Mouse (Mus musculus): Measurements from ENCODE around the gene Mlh3. TPM values are rescaled to one million over a fixed set of nuclear protein-coding genes. Genes with fewer than 3 reads are reported as not detected.

The Mlh3 gene
- polyA plus RNA-seq, 1 experiment from 2014 or later: 11.7 TPM

DNA sequence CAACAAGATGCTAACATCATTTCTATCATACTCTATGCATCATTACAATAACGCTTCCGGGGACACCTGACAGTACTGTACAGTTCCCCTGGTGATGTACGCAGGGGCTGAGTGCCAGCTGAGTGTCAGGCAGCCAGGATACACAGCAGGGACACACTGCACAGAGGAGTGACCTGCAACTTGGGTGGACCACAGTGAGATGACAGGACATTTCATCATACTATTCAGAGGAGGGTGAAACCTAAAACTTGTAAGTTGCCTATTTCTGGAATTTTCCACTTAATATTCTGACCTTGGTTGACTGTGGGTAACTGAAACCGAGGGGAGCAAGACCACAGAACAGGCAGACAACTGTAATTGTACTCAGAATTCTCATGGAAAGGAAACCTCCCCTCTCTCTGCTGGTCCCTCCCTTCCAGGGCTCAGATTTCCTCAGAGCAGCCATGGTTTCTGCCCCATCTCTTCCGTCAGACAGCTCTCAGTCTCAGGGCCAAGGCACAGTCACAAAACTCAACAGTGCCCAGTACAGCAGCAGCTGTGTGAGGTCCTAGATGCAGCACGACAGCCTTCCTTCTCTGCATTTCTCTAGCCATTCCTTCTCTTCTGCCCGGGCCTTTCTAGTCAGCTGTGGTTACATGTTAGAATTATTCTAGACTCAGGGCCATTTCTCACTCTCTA lies 14.2 kb downstream of the Mlh3 start:
- no peak overlapping the region for H3K4me3 ChIP-seq (replicated peaks; ENCODE audit: low read length)
- no peak overlapping the region for H3K27ac ChIP-seq (ENCODE audit: low read length)
- WGBS: 79% methylated on average over 7 of the region's 7 CpGs
- H3K4me2 ChIP-seq (ENCODE audit: low read length): no peak overlapping the region
- no peaks in the 10 kb centered on the region for H3K36me3 ChIP-seq (ENCODE audit: control insufficient read depth, insufficient read depth)
- H3K9me3 ChIP-seq (ENCODE audit: control insufficient read depth, low read length): no peaks in the 10 kb centered on the region
- no peak overlapping the region for H3K9ac ChIP-seq (replicated peaks; ENCODE audit: low read depth, low read length)
- no peaks in the 10 kb centered on the region for H3K27me3 ChIP-seq (replicated peaks; ENCODE audit: control insufficient read depth, insufficient read depth, low read length)
- ATAC-seq: no peak
- H3K4me1 ChIP-seq (replicated peaks; ENCODE audit: control insufficient read depth, insufficient read depth, low read length): no peaks in the 10 kb centered on the region

DNA sequence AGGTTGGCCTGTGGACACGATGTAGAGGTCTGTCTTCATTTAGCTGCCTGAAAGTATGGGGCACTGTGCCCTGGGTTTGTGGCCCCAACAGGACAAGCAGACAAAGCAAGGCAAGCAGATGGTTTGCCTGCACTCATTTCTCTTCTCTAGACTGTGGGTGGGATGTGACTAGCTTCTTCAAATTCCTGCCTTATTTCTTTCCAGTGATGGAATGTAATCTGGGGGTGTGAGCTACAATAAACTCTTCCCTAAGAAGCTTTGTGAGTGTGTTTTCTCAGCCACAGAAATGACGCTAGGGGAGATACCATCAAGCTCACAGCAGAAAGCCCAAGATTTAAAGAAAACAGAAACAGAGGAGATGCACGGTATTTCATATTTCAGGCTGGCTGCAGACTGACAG lies 18.3 kb downstream of the Mlh3 start:
- no peak overlapping the region for H3K4me3 ChIP-seq (replicated peaks; ENCODE audit: low read length)
- no peaks in the 10 kb centered on the region for H3K9me3 ChIP-seq (ENCODE audit: control insufficient read depth, low read length)
- no peak overlapping the region for H3K4me2 ChIP-seq (ENCODE audit: low read length)
- H3K9ac ChIP-seq (replicated peaks; ENCODE audit: low read depth, low read length): no peak overlapping the region
- H3K36me3 ChIP-seq (ENCODE audit: control insufficient read depth, insufficient read depth): peaks cover 7% of the 10 kb centered on the region
- no peaks in the 10 kb centered on the region for H3K4me1 ChIP-seq (replicated peaks; ENCODE audit: control insufficient read depth, insufficient read depth, low read length)
- no peak overlapping the region for H3K27ac ChIP-seq (ENCODE audit: low read length)
- WGBS: 87% methylated on average over 3 of the region's 3 CpGs
- no peak for ATAC-seq
- no peaks in the 10 kb centered on the region for H3K27me3 ChIP-seq (replicated peaks; ENCODE audit: control insufficient read depth, insufficient read depth, low read length)

DNA sequence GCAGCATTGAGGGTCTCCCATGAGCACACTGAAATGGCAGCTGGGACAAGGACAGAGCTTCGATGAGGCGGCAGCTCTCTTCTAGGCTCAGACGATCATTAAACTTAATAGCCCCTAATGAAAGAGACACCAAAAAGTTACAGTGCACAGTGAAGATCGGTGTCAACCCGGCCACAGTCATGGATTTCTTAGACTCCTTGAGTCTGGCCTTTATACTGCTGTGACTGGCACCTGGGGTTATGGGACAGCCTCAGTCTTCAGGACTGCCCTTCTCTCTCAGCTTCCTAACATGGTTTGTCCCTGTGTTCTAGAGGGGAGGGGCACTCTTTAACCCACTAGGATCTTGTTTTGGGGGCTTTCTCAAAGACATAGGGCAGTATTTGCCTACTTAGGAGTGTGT lies 32.8 kb downstream of the Mlh3 start:
- no peak for ATAC-seq
- no peak overlapping the region for H3K27ac ChIP-seq (ENCODE audit: low read length)
- H3K4me1 ChIP-seq (replicated peaks; ENCODE audit: control insufficient read depth, insufficient read depth, low read length): no peaks in the 10 kb centered on the region
- H3K27me3 ChIP-seq (replicated peaks; ENCODE audit: control insufficient read depth, insufficient read depth, low read length): no peaks in the 10 kb centered on the region
- WGBS: 90% methylated on average over 5 of the region's 5 CpGs
- H3K9me3 ChIP-seq (ENCODE audit: control insufficient read depth, low read length): no peaks in the 10 kb centered on the region
- no peak overlapping the region for H3K4me3 ChIP-seq (replicated peaks; ENCODE audit: low read length)
- H3K36me3 ChIP-seq (ENCODE audit: control insufficient read depth, insufficient read depth): no peaks in the 10 kb centered on the region; the same call in none of the 2 replicates
- H3K4me2 ChIP-seq (ENCODE audit: low read length): no peak overlapping the region
- no peak overlapping the region for H3K9ac ChIP-seq (replicated peaks; ENCODE audit: low read depth, low read length)

DNA sequence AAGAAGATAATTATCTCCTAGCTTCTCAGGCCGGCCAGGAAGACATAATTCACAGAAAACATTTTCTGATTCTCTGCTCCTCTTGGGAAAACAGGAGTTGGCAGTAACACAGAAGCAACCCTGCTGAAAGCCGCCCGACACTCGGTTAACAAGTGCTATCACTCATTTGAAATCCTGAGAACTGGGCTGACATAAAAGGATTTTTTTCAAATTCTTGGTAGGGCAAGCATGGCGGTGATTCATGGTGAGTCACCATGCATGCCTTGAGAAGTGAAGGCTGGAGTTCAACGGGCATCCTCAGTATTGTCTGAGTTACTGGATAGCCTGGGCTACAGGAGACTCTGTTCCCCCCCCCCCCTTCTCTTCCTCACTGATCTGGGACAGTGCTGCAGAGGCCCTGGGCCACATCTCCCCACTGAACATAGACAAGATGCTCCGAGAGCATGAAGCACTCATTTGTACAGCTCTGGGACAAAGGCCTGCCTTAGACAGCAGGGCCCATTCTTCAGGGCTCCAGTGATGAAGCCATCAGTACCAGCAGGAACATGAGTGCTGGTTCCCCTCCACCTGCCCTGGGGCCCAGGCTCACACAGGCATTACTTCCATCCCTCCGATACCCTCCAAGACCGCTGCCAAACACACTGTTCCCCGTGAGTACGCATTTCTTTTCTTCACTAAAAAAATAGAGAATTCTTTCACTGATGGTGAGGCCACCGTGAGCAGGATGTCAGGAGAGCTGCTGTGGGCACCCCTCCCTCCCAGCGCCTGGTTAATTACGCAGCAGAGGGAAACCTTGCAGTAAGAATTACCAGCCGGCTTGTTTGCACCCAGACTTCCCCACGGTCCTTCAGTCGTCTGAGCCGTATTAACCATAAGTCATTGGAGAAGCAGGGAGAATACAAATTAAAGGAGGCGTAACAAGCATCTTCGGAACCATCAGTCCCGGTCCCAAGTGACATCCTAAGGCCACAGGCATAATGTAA lies 36.7 kb downstream of the Mlh3 start:
- WGBS: 68% methylated on average over 21 of the region's 21 CpGs
- H3K36me3 ChIP-seq (ENCODE audit: control insufficient read depth, insufficient read depth): no peaks in the 10 kb centered on the region; the same call in 1 of the 2 replicates
- H3K9me3 ChIP-seq (ENCODE audit: control insufficient read depth, low read length): no peaks in the 10 kb centered on the region
- no peak overlapping the region for H3K27ac ChIP-seq (ENCODE audit: low read length)
- H3K4me2 ChIP-seq (ENCODE audit: low read length): no peak overlapping the region
- no peak overlapping the region for H3K4me3 ChIP-seq (replicated peaks; ENCODE audit: low read length)
- no peak overlapping the region for H3K9ac ChIP-seq (replicated peaks; ENCODE audit: low read depth, low read length)
- no peaks in the 10 kb centered on the region for H3K4me1 ChIP-seq (replicated peaks; ENCODE audit: control insufficient read depth, insufficient read depth, low read length)
- no peak for ATAC-seq
- no peaks in the 10 kb centered on the region for H3K27me3 ChIP-seq (replicated peaks; ENCODE audit: control insufficient read depth, insufficient read depth, low read length)

DNA sequence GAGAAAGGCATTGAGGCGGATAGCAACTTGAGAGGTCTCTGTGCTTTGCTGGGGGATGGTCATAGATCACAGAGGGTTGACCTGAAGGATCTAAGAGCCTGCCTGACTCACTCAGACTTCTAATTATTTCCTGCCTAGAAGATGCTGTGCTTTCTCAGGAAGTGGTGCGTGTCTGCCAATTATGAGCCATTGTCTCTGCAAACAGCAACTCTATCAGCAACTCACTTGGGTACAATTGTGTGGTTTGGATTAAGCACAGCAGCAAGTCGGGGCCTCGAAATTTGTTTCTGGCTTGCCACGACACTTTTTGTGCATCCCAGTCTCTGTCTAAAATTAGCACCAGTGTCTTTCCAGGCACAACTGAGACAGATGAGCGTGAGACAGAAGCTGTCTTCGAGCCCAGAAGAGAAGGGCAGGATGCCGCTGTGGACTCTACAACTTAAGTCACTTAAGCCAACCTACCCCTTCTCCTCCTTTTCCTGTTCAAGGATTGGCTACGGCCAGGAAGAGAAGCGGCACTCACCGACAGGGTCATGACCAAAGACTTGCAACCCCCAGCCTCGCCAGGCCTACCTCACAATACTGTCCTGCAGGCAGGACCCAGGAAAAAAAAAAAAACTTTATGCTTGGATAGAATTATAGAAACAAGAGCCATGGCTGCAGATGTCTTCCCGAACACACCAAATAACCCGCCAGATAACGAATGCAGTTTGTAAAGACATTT lies 42.4 kb downstream of the Mlh3 start:
- Histone ChIP-seq H3K4me2 (ENCODE audit: low read length) (no peak overlapping the region), H3K9me3 (ENCODE audit: control insufficient read depth, low read length) (no peaks in the 10 kb centered on the region), H3K27ac (ENCODE audit: low read length) (no peak overlapping the region), H3K4me3 (replicated peaks; ENCODE audit: low read length) (no peak overlapping the region), H3K27me3 (replicated peaks; ENCODE audit: control insufficient read depth, insufficient read depth, low read length) (no peaks in the 10 kb centered on the region), H3K36me3 (ENCODE audit: control insufficient read depth, insufficient read depth) (peaks cover 29% of the 10 kb centered on the region), H3K4me1 (replicated peaks; ENCODE audit: control insufficient read depth, insufficient read depth, low read length) (no peaks in the 10 kb centered on the region), H3K9ac (replicated peaks; ENCODE audit: low read depth, low read length) (no peak overlapping the region)
- ATAC-seq: no peak
- WGBS: 58% methylated on average over 15 of the region's 15 CpGs

DNA sequence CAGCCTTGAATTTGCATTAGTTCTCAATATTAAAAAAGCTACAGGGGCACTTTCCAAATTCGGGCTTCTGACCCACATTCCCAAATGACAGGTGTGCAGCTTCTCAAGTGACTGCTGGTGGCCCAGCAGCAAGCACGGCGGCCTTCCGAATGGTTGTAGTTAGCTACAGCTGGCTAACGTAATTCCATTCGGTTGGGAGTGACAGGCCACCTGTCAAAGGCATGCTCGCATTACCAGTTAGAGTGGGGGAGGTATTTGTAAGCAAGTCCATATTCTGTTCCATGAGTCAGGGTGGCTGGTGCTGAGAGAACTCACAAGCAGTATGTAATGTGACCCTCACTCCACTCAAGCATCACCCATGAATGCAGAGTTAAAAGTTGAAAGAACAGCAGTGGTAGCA lies 43.2 kb downstream of the Mlh3 start:
- Histone ChIP-seq H3K27ac (ENCODE audit: low read length) (no peak overlapping the region), H3K9me3 (ENCODE audit: control insufficient read depth, low read length) (no peaks in the 10 kb centered on the region), H3K4me2 (ENCODE audit: low read length) (no peak overlapping the region), H3K4me3 (replicated peaks; ENCODE audit: low read length) (no peak overlapping the region), H3K9ac (replicated peaks; ENCODE audit: low read depth, low read length) (no peak overlapping the region), H3K4me1 (replicated peaks; ENCODE audit: control insufficient read depth, insufficient read depth, low read length) (no peaks in the 10 kb centered on the region), H3K27me3 (replicated peaks; ENCODE audit: control insufficient read depth, insufficient read depth, low read length) (no peaks in the 10 kb centered on the region), H3K36me3 (ENCODE audit: control insufficient read depth, insufficient read depth) (peaks cover 35% of the 10 kb centered on the region)
- no peak for ATAC-seq
- WGBS: 71% methylated on average over 7 of the region's 7 CpGs

DNA sequence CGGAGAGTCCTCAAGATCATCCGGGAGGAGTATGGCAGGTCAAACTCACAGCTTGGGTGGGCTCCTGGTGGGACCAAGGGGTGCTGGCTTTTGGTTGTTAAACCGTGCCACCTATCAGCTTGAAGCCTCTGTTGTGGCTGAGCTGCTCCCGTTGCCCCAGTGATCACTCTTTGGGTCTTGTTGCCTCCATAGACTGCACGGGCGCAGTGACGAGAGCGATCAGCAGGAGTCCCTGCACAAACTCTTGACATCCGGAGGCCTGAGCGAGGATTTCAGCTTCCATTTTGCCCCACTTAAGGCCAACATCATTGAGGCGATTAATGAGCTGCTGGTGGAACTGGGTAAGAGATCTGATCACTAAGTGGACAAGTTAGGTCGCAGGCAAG lies 50.5 kb downstream of the Mlh3 start:
- ATAC-seq: no peak; the same call in 1 of the 2 replicates
- peaks cover 22% of the 10 kb centered on the region for H3K4me1 ChIP-seq (replicated peaks; ENCODE audit: control insufficient read depth, insufficient read depth, low read length)
- peak overlapping the region; percentile 92 for H3K4me3 ChIP-seq (replicated peaks; ENCODE audit: low read length)
- WGBS: 5% methylated on average over 12 of the region's 12 CpGs
- peak overlapping the region; percentile 71 for H3K9ac ChIP-seq (replicated peaks; ENCODE audit: low read depth, low read length)
- peak overlapping the region; percentile 27; the same call in 1 of the 2 replicates for H3K27ac ChIP-seq (ENCODE audit: low read length)
- peaks cover 13% of the 10 kb centered on the region; the same call in 1 of the 2 replicates for H3K36me3 ChIP-seq (ENCODE audit: control insufficient read depth, insufficient read depth)
- no peaks in the 10 kb centered on the region for H3K27me3 ChIP-seq (replicated peaks; ENCODE audit: control insufficient read depth, insufficient read depth, low read length)
- no peaks in the 10 kb centered on the region for H3K9me3 ChIP-seq (ENCODE audit: control insufficient read depth, low read length)
- H3K4me2 ChIP-seq (ENCODE audit: low read length): peak overlapping the region; percentile 97

DNA sequence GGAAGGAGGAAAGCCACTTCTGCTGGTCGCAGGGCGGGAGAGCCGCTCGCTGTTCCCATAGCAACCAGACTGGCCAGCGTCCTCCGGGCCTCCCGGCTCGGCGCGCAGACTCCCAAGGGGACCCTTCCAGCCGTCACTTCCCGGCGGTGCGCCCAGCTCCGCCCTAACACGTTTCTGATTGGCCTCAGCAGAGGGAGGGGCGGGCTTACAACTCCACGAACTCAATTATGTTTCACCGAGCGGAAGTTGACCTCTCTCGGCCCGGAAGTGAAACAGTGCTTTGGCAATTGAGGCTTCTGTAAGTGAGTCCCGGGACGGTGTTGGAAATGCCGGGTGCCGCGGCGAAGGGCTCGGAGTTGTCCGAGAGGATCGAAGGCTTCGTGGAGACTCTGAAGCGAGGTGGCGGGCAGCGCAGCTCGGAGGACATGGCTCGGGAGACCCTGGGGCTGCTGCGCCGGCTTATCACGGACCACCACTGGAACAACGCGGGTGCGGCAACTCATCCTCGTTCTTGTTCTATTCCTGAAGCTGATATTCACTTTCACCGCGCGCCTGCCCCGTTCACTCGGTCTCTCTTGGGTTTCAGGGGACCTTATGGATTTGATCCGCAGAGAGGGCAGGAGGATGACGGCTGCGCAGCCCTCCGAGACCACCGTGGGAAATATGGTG lies 51.0 kb downstream of the Mlh3 start, which contains the start of gene Eif2b2:
Eif2b2 (plus strand) TSS at position 246 of the 669 bp plus-strand sequence.
- WGBS: under 1% methylated on average over 54 of the region's 54 CpGs
- Histone ChIP-seq H3K4me3 (replicated peaks; ENCODE audit: low read length) (peak within 1 kb of the TSS; percentile 92), H3K4me1 (replicated peaks; ENCODE audit: control insufficient read depth, insufficient read depth, low read length) (peaks cover 22% of the 10 kb centered on the region), H3K27me3 (replicated peaks; ENCODE audit: control insufficient read depth, insufficient read depth, low read length) (no peaks in the 10 kb centered on the region), H3K4me2 (ENCODE audit: low read length) (peak within 1 kb of the TSS; percentile 97), H3K9me3 (ENCODE audit: control insufficient read depth, low read length) (no peaks in the 10 kb centered on the region), H3K9ac (replicated peaks; ENCODE audit: low read depth, low read length) (peak within 1 kb of the TSS; percentile 71), H3K27ac (ENCODE audit: low read length) (peak within 1 kb of the TSS; percentile 72), H3K36me3 (ENCODE audit: control insufficient read depth, insufficient read depth) (peaks cover 12% of the 10 kb centered on the region; the same call in 1 of the 2 replicates)
- ATAC-seq: peak; percentile 100

Data from forebrain, embryonic 16.5 days (tissue).